Mouse (Mus musculus): ENCODE results near the gene Idh2.
"Not testable (repeated sequence)": the region's sequence is repeated elsewhere in the genome, so short reads cannot be mapped to it uniquely, and the experiment has no call there.

DNA sequence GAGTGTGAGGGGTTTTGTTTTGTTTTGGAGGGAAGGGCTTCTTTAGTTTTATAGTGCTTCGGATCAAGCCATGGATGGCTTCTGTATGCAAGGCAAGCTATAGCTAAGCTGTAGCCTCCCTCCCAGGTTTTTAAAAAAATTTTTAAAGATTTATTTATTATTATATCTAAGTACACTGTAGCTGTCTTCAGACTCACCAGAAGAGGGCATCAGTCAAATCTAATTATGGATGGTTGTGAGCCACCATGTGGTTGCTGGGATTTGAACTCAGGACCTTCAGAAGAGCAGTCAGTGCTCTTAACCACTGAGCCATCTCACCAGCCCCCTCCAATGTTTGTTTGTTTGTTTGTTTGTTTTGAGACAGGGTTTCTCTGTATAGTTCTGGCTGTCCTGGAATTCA lies 64.8 kb downstream of the Idh2 start:
- not testable (repeated sequence) for TF ChIP-seq CTCF (conservative IDR thresholded peaks at IDR 0.05; ENCODE audit: low read length); POU5F1 (IDR thresholded peaks at IDR 0.05; ENCODE audit: borderline replicate concordance, low read length); NANOG (IDR thresholded peaks at IDR 0.05; ENCODE audit: borderline replicate concordance, low read length)
